Mouse (Mus musculus) myocyte (in vitro differentiated cells): ENCODE results near the gene Gm20388. TPM values are rescaled to one million over a fixed set of nuclear protein-coding genes. Genes with fewer than 3 reads are reported as not detected.

Source experiments
- H3K27me3 ChIP-seq: one replicate; pipeline ENCODE4 v1.6.1; 2011; ENCODE audit not compliant: control insufficient read depth, insufficient read depth, insufficient read length
- H3K36me3 ChIP-seq: one replicate; pipeline ENCODE4 v1.6.1; 2011; ENCODE audit not compliant: control insufficient read depth, insufficient read depth
- H3K4me2 ChIP-seq: one replicate; pipeline ENCODE4 v1.6.1; 2011; ENCODE audit warnings: low read depth, control low read depth
- H3K4me3 ChIP-seq: one replicate; pipeline ENCODE4 v1.5.1; 2011; ENCODE audit warnings: mild to moderate bottlenecking, control low read depth, moderate library complexity
- H3K79me2 ChIP-seq: one replicate; pipeline ENCODE4 v1.6.1; 2011; ENCODE audit not compliant: control insufficient read depth, insufficient read depth
- H3ac ChIP-seq: one replicate; pipeline ENCODE4 v1.6.1; 2011; ENCODE audit not compliant: control insufficient read depth, insufficient read length
- CEBPB ChIP-seq: IDR thresholded peaks from 2 replicates; pipeline ENCODE4 v1.6.1; 2011; ENCODE audit warnings: mild to moderate bottlenecking, moderate library complexity; ENCODE audit not compliant: poor library complexity, insufficient read depth, severe bottlenecking
- E2F4 ChIP-seq: IDR thresholded peaks from one replicate; pipeline ENCODE4 v1.6.1; 2011; ENCODE audit warnings: mild to moderate bottlenecking, control low read depth, moderate library complexity; ENCODE audit not compliant: insufficient read depth
- MAX ChIP-seq: IDR thresholded peaks from one replicate; pipeline ENCODE4 v1.6.1; 2011; ENCODE audit warnings: low read depth, mild to moderate bottlenecking, control low read depth
- MYOD1 ChIP-seq, 3 experiments: IDR thresholded peaks; one replicate each; pipeline ENCODE4 v1.6.1; 2011; ENCODE audit warnings: control low read depth in 2 of 3, low read depth in 2 of 3, mild to moderate bottlenecking in 2 of 3, moderate library complexity in 1 of 3; ENCODE audit not compliant: insufficient read length in 2 of 3, control insufficient read depth in 1 of 3
- MYOG ChIP-seq, 3 experiments: IDR thresholded peaks; one replicate each; pipeline ENCODE4 v1.6.1; 2011; ENCODE audit warnings: control low read depth in 2 of 3, low read depth in 2 of 3, mild to moderate bottlenecking in 2 of 3; ENCODE audit not compliant: insufficient read length in 2 of 3, control insufficient read depth in 1 of 3, insufficient read depth in 1 of 3
- POLR2A ChIP-seq: IDR thresholded peaks from one replicate; pipeline ENCODE4 v1.6.1; 2011; ENCODE audit warnings: low read depth, mild to moderate bottlenecking, control low read depth, moderate library complexity; ENCODE audit not compliant: insufficient read length
- POLR2AphosphoS2 ChIP-seq: IDR thresholded peaks from one replicate; pipeline ENCODE4 v1.6.1; 2011; ENCODE audit warnings: low read depth, control low read depth; ENCODE audit not compliant: insufficient read length
- REST ChIP-seq: IDR thresholded peaks from one replicate; pipeline ENCODE4 v1.6.1; 2011; ENCODE audit warnings: mild to moderate bottlenecking, control low read depth, moderate library complexity; ENCODE audit not compliant: insufficient read depth, insufficient read length
- SRF ChIP-seq: IDR thresholded peaks from one replicate; pipeline ENCODE4 v1.6.1; 2011; ENCODE audit warnings: low read depth; ENCODE audit not compliant: control insufficient read depth, insufficient read length
- TCF12 ChIP-seq: IDR thresholded peaks from one replicate; pipeline ENCODE4 v1.6.1; 2011; ENCODE audit warnings: mild to moderate bottlenecking, control low read depth; ENCODE audit not compliant: poor library complexity, insufficient read depth, severe bottlenecking
- TCF3 ChIP-seq: IDR thresholded peaks from one replicate; pipeline ENCODE4 v1.6.1; 2011; ENCODE audit warnings: low read depth, control low read depth; ENCODE audit not compliant: insufficient read length
- USF1 ChIP-seq: IDR thresholded peaks from one replicate; pipeline ENCODE4 v1.6.1; 2011; ENCODE audit warnings: low read depth, mild to moderate bottlenecking, control low read depth, moderate library complexity
- polyA plus RNA-seq: library from polyadenylated mRNA; unstranded; fragments of >200 nt; fragmentation: generic; extraction: Trizol; gene quantifications from one replicate; pipeline ENCODE4 v1.2.1, GENCODE M21; 2012; ENCODE audit warnings: missing spikeins

The Gm20388 gene
- polyA plus RNA-seq, 1 experiment: 15.3 TPM

DNA sequence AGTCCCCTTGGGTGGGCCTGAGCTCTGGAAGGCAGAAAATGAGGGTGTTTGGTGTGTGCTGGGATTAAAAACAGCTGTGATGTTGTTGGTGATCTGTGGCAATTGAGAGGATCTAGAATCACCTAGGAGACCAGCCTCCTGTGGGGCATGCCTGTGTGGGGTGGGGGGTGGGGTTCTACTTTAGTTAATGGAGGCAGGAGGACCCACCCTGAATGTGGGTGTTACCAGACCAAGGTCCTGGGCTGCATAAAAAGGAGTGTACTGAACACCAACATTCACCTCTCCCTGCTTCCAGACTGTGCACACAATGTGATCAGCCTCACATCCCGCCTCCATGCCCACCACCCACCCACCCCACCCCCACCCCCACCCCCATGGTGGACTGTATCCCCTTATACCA is 518.5 kb downstream of the Gm20388 start:
- no peaks in the 10 kb centered on the region for H3K79me2 ChIP-seq

DNA sequence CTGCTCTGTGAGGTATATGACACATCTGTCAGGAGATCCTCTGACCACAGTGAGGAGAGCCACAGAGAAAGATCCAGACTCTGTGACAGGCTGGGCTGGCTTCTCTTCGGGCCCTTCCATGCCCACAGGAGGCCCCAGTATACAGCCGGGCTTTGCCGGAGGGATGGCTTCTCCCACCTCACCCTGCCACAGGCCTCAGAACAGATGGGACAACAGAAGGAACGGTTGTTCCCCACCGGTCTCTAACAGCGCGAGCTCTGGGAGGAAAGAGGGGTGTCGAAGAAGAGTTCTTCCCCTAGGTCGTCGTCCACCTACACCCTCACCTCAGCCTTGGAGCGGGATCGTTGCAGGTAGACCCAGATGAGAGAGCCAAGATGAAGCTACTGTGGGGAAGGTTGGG is 520.4 kb downstream of the Gm20388 start:
- no peak for TF ChIP-seq MAX
- no peak for TF ChIP-seq CEBPB
- TF ChIP-seq MYOD1 (IDR thresholded peaks at IDR 0.05; ENCODE audit: control insufficient read depth in 1 of 3, insufficient read length in 2 of 3, low read depth in 2 of 3): no peak
- TF ChIP-seq USF1: no peak
- TF ChIP-seq POLR2AphosphoS2: no peak
- no peak for TF ChIP-seq POLR2A
- no peak for TF ChIP-seq E2F4
- no peak for TF ChIP-seq SRF
- TF ChIP-seq MYOG (IDR thresholded peaks at IDR 0.05; ENCODE audit: control insufficient read depth in 1 of 3, insufficient read depth in 1 of 3, insufficient read length in 2 of 3, low read depth in 2 of 3): no peak
- TF ChIP-seq TCF12: no peak
- no peak for TF ChIP-seq TCF3
- TF ChIP-seq REST: no peak
- no peaks in the 10 kb centered on the region for H3K79me2 ChIP-seq
- no peak overlapping the region for H3K4me3 ChIP-seq

More for the DNA sequence above, 518.5 kb downstream of the Gm20388 start:
- H3K27me3 ChIP-seq: no peaks in the 10 kb centered on the region
- H3K4me3 ChIP-seq: no peak overlapping the region
- no peaks in the 10 kb centered on the region for H3K36me3 ChIP-seq
- H3K4me2 ChIP-seq: no peak overlapping the region
- no peak overlapping the region for H3ac ChIP-seq
- TF ChIP-seq TCF3 (no peak), MYOG (IDR thresholded peaks at IDR 0.05; ENCODE audit: control insufficient read depth in 1 of 3, insufficient read depth in 1 of 3, insufficient read length in 2 of 3, low read depth in 2 of 3) (no peak), TCF12 (no peak), REST (no peak), MYOD1 (IDR thresholded peaks at IDR 0.05; ENCODE audit: control insufficient read depth in 1 of 3, insufficient read length in 2 of 3, low read depth in 2 of 3) (no peak), USF1 (no peak), CEBPB (no peak)

DNA sequence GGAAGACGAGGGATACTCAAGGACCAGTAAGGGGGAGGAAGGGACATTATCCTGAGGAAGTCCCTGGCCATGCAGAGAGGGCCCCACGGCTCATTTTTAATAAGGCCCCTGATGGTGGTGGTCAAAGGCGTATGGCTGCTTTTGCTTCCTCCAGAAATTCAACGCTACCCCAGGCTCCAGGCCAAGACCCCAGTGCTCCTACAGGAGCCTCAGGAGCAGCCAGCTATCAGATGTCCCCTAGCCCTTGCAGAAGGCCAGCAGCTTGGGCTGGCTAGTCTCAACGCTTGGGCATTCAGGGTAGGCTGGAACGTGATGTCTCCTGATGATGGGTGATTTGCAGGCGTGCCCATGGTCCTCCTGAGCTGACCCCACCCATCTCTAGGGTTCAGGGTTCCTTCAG is 521.8 kb downstream of the Gm20388 start:
- no peak overlapping the region for H3K4me2 ChIP-seq
- no peak overlapping the region for H3K4me3 ChIP-seq
- TF ChIP-seq USF1 (no peak), CEBPB (no peak), MYOG (IDR thresholded peaks at IDR 0.05; ENCODE audit: control insufficient read depth in 1 of 3, insufficient read depth in 1 of 3, insufficient read length in 2 of 3, low read depth in 2 of 3) (no peak), MAX (no peak), POLR2A (no peak), E2F4 (no peak), SRF (no peak), TCF3 (no peak), TCF12 (no peak), POLR2AphosphoS2 (no peak), MYOD1 (IDR thresholded peaks at IDR 0.05; ENCODE audit: control insufficient read depth in 1 of 3, insufficient read length in 2 of 3, low read depth in 2 of 3) (no peak), REST (no peak)
- H3K36me3 ChIP-seq: no peaks in the 10 kb centered on the region
- H3K27me3 ChIP-seq: no peaks in the 10 kb centered on the region
- H3K79me2 ChIP-seq: no peaks in the 10 kb centered on the region
- no peak overlapping the region for H3ac ChIP-seq

More for the DNA sequence above, 520.4 kb downstream of the Gm20388 start:
- H3K36me3 ChIP-seq: no peaks in the 10 kb centered on the region
- H3K4me2 ChIP-seq: no peak overlapping the region
- H3ac ChIP-seq: no peak overlapping the region
- no peaks in the 10 kb centered on the region for H3K27me3 ChIP-seq

DNA sequence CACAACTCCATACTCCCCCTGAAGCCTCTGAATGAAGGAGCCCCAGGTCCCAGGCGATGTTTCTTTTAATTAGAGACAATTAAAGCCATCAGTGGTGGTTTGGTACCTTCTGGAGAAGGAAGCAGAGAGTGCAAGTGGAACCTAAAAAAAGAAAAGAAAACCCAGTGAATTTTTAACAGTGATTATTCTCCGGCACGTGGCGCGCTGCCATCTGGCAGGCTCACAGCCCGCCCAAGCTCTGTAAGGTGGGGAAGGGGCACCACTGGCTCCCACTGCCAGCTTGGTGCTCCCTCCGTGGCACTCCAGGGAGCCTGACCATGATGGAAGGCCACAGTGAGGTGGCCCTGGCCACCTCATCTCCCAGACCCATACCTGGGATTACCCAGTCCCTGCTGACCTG is 522.5 kb downstream of the Gm20388 start:
- Histone ChIP-seq H3K27me3 (no peaks in the 10 kb centered on the region), H3K4me2 (no peak overlapping the region), H3K4me3 (no peak overlapping the region), H3K79me2 (no peaks in the 10 kb centered on the region), H3K36me3 (no peaks in the 10 kb centered on the region), H3ac (no peak overlapping the region)
- TF ChIP-seq REST (no peak), MYOG (IDR thresholded peaks at IDR 0.05; ENCODE audit: control insufficient read depth in 1 of 3, insufficient read depth in 1 of 3, insufficient read length in 2 of 3, low read depth in 2 of 3) (no peak), TCF3 (no peak), E2F4 (no peak), POLR2AphosphoS2 (no peak), CEBPB (no peak), POLR2A (no peak), SRF (no peak), MYOD1 (IDR thresholded peaks at IDR 0.05; ENCODE audit: control insufficient read depth in 1 of 3, insufficient read length in 2 of 3, low read depth in 2 of 3) (no peak), TCF12 (no peak), USF1 (no peak), MAX (no peak)

DNA sequence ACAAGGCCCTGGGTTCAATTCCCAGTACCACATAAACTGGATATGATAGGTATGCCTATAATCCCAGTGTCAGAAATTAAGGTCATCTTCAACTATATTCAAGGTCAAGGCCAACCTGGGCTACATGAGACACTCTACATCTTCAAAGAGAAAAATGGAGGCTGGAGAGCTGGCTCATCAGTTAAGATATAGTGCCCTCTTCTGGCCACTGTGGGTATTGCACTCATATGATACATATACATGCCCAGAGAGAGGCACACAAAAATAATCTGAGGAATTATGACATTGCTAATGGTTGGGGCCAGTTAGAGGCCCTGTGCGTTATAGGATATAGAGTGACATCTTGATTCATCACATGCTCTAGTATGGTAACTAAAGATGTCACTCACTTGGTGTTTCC is 523.1 kb downstream of the Gm20388 start:
- Histone ChIP-seq H3K4me2 (no peak overlapping the region), H3ac (no peak overlapping the region), H3K27me3 (no peaks in the 10 kb centered on the region), H3K79me2 (no peaks in the 10 kb centered on the region), H3K4me3 (no peak overlapping the region), H3K36me3 (no peaks in the 10 kb centered on the region)
- TF ChIP-seq TCF3 (no peak), SRF (no peak), USF1 (no peak), MAX (no peak), E2F4 (no peak)
